Mouse (Mus musculus) myocyte (in vitro differentiated cells): ENCODE results near the gene Hopx.

Source experiments
- E2F4 ChIP-seq: IDR thresholded peaks from one replicate; pipeline ENCODE4 v1.6.1; 2011; ENCODE audit warnings: mild to moderate bottlenecking, control low read depth, moderate library complexity; ENCODE audit not compliant: insufficient read depth
- MAX ChIP-seq: IDR thresholded peaks from one replicate; pipeline ENCODE4 v1.6.1; 2011; ENCODE audit warnings: low read depth, mild to moderate bottlenecking, control low read depth
- MYOD1 ChIP-seq, 3 experiments: IDR thresholded peaks; one replicate each; pipeline ENCODE4 v1.6.1; 2011; ENCODE audit warnings: control low read depth in 2 of 3, low read depth in 2 of 3, mild to moderate bottlenecking in 2 of 3, moderate library complexity in 1 of 3; ENCODE audit not compliant: insufficient read length in 2 of 3, control insufficient read depth in 1 of 3
- POLR2A ChIP-seq: IDR thresholded peaks from one replicate; pipeline ENCODE4 v1.6.1; 2011; ENCODE audit warnings: low read depth, mild to moderate bottlenecking, control low read depth, moderate library complexity; ENCODE audit not compliant: insufficient read length
- POLR2AphosphoS2 ChIP-seq: IDR thresholded peaks from one replicate; pipeline ENCODE4 v1.6.1; 2011; ENCODE audit warnings: low read depth, control low read depth; ENCODE audit not compliant: insufficient read length
- SRF ChIP-seq: IDR thresholded peaks from one replicate; pipeline ENCODE4 v1.6.1; 2011; ENCODE audit warnings: low read depth; ENCODE audit not compliant: control insufficient read depth, insufficient read length
- TCF12 ChIP-seq: IDR thresholded peaks from one replicate; pipeline ENCODE4 v1.6.1; 2011; ENCODE audit warnings: mild to moderate bottlenecking, control low read depth; ENCODE audit not compliant: poor library complexity, insufficient read depth, severe bottlenecking
- USF1 ChIP-seq: IDR thresholded peaks from one replicate; pipeline ENCODE4 v1.6.1; 2011; ENCODE audit warnings: low read depth, mild to moderate bottlenecking, control low read depth, moderate library complexity

DNA sequence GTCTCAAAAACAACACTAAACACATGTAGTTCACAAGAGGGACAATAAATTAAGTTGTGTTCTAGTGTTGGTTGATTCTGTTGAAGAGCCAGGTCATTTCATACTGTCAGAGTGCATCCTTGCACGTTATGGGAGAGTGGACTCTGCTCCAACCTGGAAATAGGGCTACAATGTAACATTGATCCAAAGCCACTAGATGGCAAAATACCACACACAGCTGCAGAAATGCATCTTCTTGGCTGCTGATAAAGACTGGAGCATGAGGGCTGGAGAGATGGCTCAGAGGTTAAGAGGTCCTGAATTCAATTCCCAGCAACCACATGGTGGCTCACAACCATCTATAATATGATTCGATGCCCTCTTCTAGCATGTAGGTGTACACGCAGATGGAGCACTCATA lies 43.3 kb downstream of the Hopx start:
- TF ChIP-seq POLR2A, result no peak
- no peak for TF ChIP-seq E2F4
- no peak for TF ChIP-seq MAX
- no peak for TF ChIP-seq USF1
- no peak for TF ChIP-seq TCF12
- no peak for TF ChIP-seq POLR2AphosphoS2
- no peak for TF ChIP-seq MYOD1 (IDR thresholded peaks at IDR 0.05; ENCODE audit: control insufficient read depth in 1 of 3, insufficient read length in 2 of 3, low read depth in 2 of 3)
- TF ChIP-seq SRF, result no peak
